Mouse (Mus musculus): Measurements from ENCODE around the gene Lmntd1.

DNA sequence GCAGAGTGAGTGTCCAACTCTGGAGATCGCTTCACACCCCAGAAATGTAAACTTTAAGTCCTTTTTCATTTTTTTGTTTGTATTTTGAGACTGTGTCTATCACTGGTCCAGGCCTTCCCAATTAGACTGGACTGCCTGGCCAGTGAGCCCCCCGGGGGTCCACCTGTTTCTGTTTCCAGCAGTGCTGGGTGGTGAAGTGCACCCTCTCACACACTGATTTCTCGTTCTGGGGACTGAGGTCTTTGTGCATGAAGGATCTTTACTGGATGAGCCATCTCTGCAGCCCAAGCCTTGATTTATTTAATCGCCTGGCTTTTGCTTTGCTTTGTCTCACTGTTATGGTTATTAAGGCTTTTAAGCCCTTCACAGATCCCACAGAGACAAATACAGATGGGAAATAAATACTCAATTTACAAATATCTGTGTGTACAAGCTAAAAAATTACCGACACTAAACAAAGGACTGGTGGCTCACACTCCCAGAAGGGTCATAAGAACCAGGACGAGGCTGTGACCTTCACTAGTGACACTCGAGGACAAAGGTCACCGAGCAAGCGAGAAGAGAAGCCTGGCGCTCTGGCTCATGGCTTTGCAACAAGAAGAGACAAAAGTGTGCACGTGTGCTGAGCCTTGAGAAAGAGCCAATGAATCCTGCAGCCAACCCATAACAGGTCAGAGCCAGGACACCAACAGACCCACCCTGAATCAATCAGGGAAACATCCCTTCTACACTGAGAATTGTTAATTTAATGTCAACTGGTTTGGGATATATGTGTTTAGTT lies 75.1 kb downstream of the Lmntd1 start:
- TF ChIP-seq EP300 (IDR thresholded peaks at IDR 0.05; ENCODE audit: low read depth) (no peak), CTCF (IDR thresholded peaks at IDR 0.05; ENCODE audit: low read depth) (no peak)

All from liver, postnatal 0 days (tissue).